Mouse (Mus musculus) megakaryocyte, embryonic 14.5 days (primary cell): ENCODE results near the gene Cts8. TPM values are rescaled to one million over a fixed set of nuclear protein-coding genes. Genes with fewer than 3 reads are reported as not detected.

Source experiments
- H3K27me3 ChIP-seq: replicated peaks from 2 replicates; pipeline ENCODE3; 2012; ENCODE audit warnings: inconsistent platforms
- H3K36me3 ChIP-seq: replicated peaks from 2 replicates; pipeline ENCODE3; 2012; ENCODE audit warnings: low read length, inconsistent platforms, mixed read lengths
- H3K4me1 ChIP-seq: 2 replicates; pipeline ENCODE4 v1.6.1; 2012; ENCODE audit warnings: inconsistent platforms
- H3K4me3 ChIP-seq: replicated peaks from 2 replicates; pipeline ENCODE3; 2012; ENCODE audit warnings: moderate library complexity, mild to moderate bottlenecking, inconsistent platforms
- H3K9me3 ChIP-seq: 2 replicates; pipeline ENCODE4 v1.6.1; 2012; ENCODE audit warnings: inconsistent platforms
- FLI1 ChIP-seq: IDR thresholded peaks from 2 replicates; pipeline ENCODE4 v1.6.1; 2012; ENCODE audit warnings: low read length, inconsistent platforms, mixed read lengths
- GATA1 ChIP-seq: IDR thresholded peaks from 3 replicates; pipeline ENCODE4 v1.6.1; 2012; ENCODE audit warnings: mixed read lengths, low read length, inconsistent platforms, borderline replicate concordance
- polyA plus RNA-seq: library from polyadenylated mRNA; stranded (reverse); fragments of >175 nt; gene quantifications from 2 replicates; pipeline ENCODE4 v1.2.3, GENCODE M21; 2012; ENCODE audit warnings: low replicate concordance; ENCODE audit not compliant: insufficient read depth

Gene Cts8
- polyA plus RNA-seq: not detected in 2 replicates

- Histone ChIP-seq H3K9me3 (no peaks in the 10 kb centered on the region), H3K4me3 (no peak within 1 kb of the TSS), H3K27me3 (no peaks in the 10 kb centered on the region), H3K4me1 (no peaks in the 10 kb centered on the region), H3K36me3 (no peaks in the 10 kb centered on the region)
- TF ChIP-seq FLI1: no peak
- no peak for TF ChIP-seq GATA1
Measured at GRCm38 (mm10) chr13:61255258-61255657, at the start of gene Cts8. Cts8 (minus strand) TSS chr13:61255358.

- H3K36me3 ChIP-seq: no peaks in the 10 kb centered on the region
- no peaks in the 10 kb centered on the region for H3K4me1 ChIP-seq
Measured at GRCm38 (mm10) chr13:61288739-61289138, 33.6 kb upstream of the Cts8 start, which contains the start of gene Gm49398. Gm49398 (minus strand) TSS chr13:61288839.

GRCm38 (mm10) chr13:61241076-61241947, 13.8 kb downstream of the Cts8 start:
- TF ChIP-seq FLI1 (no peak), GATA1 (no peak)
- H3K4me3 ChIP-seq: peak overlapping the region; percentile 80
- H3K36me3 ChIP-seq: no peaks in the 10 kb centered on the region
- no peaks in the 10 kb centered on the region for H3K27me3 ChIP-seq
- H3K9me3 ChIP-seq: no peaks in the 10 kb centered on the region
- H3K4me1 ChIP-seq: peaks cover 4% of the 10 kb centered on the region

More at GRCm38 (mm10) chr13:61288739-61289138, 33.6 kb upstream of the Cts8 start, which contains the start of gene Gm49398:
- no peaks in the 10 kb centered on the region for H3K27me3 ChIP-seq
- H3K4me3 ChIP-seq: no peak within 1 kb of the TSS
- TF ChIP-seq GATA1: no peak
- no peak for TF ChIP-seq FLI1
- no peaks in the 10 kb centered on the region for H3K9me3 ChIP-seq

GRCm38 (mm10) chr13:61203310-61203709, 51.8 kb downstream of the Cts8 start, which contains the start of gene Cts6:
Cts6 (minus strand) TSS chr13:61203410.
- no peak for TF ChIP-seq FLI1
- no peak for TF ChIP-seq GATA1
- no peaks in the 10 kb centered on the region for H3K27me3 ChIP-seq
- H3K4me1 ChIP-seq: no peaks in the 10 kb centered on the region
- no peak within 1 kb of the TSS for H3K4me3 ChIP-seq
- no peaks in the 10 kb centered on the region for H3K9me3 ChIP-seq
- no peaks in the 10 kb centered on the region for H3K36me3 ChIP-seq

Other genes with a start within 250 kb of the Cts8 start
- gene Ctsj, start 249.4 kb downstream of the Cts8 start, polyA plus RNA-seq: not detected in 2 replicates
- not detected in 2 replicates for gene Ctsq, start 214.7 kb downstream of the Cts8 start, polyA plus RNA-seq
- gene Ctsr, start 91.1 kb downstream of the Cts8 start, polyA plus RNA-seq: not detected in 2 replicates
- gene Cts6, start 51.9 kb downstream of the Cts8 start, polyA plus RNA-seq: not detected in 2 replicates
- not detected in 2 replicates for gene Gm49398, start 33.5 kb upstream of the Cts8 start, polyA plus RNA-seq
- gene Cts7, start 102.8 kb upstream of the Cts8 start, polyA plus RNA-seq: not detected in 2 replicates